Mouse (Mus musculus) thymus, adult 18-20 months (tissue): ENCODE measurements around the gene Gm14399.
"Not testable (repeated sequence)": the region's sequence is repeated elsewhere in the genome, so short reads cannot be mapped to it uniquely, and the experiment has no call there.

Source experiments
- DNase-seq, 2 experiments: peaks; one replicate each; pipeline ENCODE4 v3.0.0; 2022; ENCODE audit warnings: mixed read lengths in 2 of 2

The Gm14399 gene

GRCm38 (mm10) chr2:175141993-175142295 is at the start of gene Gm14399:
Gene Gm14399 (minus strand): TSS chr2:175142012.
- not testable (repeated sequence) for DNase-seq

- DNase-seq = not testable (repeated sequence)
Measured at GRCm38 (mm10) chr2:175179008-175179407, 37.2 kb upstream of the Gm14399 start.

- no peak for DNase-seq
Measured at GRCm38 (mm10) chr2:175176312-175176711, 34.5 kb upstream of the Gm14399 start.

GRCm38 (mm10) chr2:175175401-175176180 is 33.8 kb upstream of the Gm14399 start, which contains the start of gene Gm14443:
Gene Gm14443 (minus strand): TSS chr2:175175871.
- not testable (repeated sequence) for DNase-seq

GRCm38 (mm10) chr2:175174058-175174457 is 32.2 kb upstream of the Gm14399 start:
- DNase-seq = not testable (repeated sequence)

GRCm38 (mm10) chr2:175172906-175173595 is 31.2 kb upstream of the Gm14399 start:
- DNase-seq = not testable (repeated sequence)

GRCm38 (mm10) chr2:175172123-175172522 is 30.3 kb upstream of the Gm14399 start:
- no peak for DNase-seq

GRCm38 (mm10) chr2:175166870-175167269 is 25.1 kb upstream of the Gm14399 start:
- DNase-seq = not testable (repeated sequence)

GRCm38 (mm10) chr2:175165110-175165509 is 23.3 kb upstream of the Gm14399 start:
- DNase-seq = not testable (repeated sequence)

GRCm38 (mm10) chr2:175161438-175161837 is 19.6 kb upstream of the Gm14399 start:
- not testable (repeated sequence) for DNase-seq

GRCm38 (mm10) chr2:175158642-175159041 is 16.8 kb upstream of the Gm14399 start:
- no peak for DNase-seq

- no peak for DNase-seq
Measured at GRCm38 (mm10) chr2:175156696-175157095, 14.9 kb upstream of the Gm14399 start.

GRCm38 (mm10) chr2:175141118-175141992 is 457 bp downstream of the Gm14399 start:
- DNase-seq = not testable (repeated sequence)

GRCm38 (mm10) chr2:175140624-175141023 is 1.2 kb downstream of the Gm14399 start:
- DNase-seq = not testable (repeated sequence)
